Mouse (Mus musculus) urinary bladder, postnatal 36 days (tissue): Measurements from ENCODE around the gene Hecw2.

ENCODE experiments used
- DNase-seq, 2 experiments: peaks; one replicate each; pipeline ENCODE4 v3.0.0; 2022; ENCODE audit warnings: low spot score in 2 of 2, mixed read lengths in 1 of 2

Hecw2 gene

DNA sequence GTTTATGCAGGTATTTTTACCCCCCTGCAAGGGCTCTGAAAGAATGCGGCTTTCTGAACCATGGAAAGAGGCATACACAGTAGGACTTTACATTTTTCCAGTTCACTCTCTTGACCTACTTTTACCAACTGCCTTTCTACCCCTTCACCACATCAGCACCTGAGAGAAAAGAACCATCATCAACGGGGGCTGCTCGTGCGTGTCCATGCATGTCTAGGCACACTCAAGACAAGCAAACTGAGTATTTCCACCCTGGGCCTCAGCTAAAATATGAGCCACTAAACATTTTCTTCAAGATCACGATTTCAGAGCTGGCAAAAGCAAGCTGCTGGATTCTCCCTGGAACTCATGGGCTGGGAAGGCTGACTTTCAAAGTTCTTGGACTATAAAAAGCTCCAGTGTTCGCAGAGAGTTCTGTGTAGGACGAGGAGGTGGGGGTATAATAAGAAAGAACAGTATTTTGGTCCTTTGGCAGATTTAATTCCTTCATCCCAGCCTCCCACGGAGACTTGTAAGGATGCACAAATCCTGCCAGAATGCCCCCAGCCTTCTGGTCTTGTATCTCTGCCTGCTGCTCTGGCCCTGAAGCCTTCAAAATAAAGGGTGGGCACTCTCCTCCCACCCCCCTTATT is 76.5 kb downstream of the Hecw2 start:
- no peak for DNase-seq

DNA sequence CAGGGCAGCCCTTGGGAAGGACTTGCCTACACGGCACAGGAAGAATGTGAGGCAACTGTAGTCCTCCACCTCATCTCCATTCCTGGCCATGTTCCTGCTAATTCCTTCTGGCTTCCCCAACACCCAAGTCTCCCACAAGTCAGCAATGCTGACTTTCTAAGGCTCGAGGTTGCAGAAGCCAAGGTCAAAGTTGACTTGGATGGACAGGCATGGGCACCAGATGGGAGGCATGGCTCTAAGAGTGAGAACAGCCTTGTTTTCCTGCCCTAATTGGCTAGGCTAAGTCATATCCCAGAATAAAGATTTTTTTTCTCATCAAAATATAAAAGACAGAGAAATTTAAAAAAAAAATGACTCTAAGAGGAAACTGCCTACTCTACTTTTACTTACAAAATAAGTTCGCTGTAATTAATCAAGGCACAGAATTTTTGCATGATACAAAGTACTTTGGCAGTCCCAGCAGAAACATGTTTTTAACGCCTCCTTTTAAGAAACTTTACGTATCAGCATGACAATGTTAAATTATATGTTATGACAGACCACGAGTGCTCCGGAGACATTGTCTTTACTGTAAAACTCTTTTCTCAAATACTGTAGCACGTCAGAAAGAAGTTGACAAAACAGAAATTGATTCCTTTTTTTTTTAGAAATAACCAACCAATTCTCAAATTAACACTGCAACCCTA is 83.9 kb downstream of the Hecw2 start:
- DNase-seq, result no peak

DNA sequence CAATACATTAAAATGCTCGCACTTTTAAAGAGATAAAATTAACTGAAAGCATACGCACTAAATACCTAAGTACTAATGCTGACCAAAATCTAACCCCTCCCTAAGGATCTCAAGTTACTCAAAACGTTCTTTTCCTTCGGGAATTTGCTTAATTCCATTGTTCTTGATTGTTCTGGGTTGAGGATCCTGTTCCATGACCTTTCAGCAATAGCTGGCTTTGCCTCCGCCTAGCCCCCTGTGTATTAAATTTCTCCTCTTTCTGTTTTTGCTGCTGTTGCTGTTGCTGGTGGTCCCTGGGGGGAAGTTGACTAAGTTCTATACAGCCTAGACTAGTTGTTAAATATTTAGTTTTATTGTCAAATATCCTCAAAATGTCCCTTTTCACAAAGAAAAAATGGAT is 85.7 kb downstream of the Hecw2 start:
- DNase-seq, result no peak

DNA sequence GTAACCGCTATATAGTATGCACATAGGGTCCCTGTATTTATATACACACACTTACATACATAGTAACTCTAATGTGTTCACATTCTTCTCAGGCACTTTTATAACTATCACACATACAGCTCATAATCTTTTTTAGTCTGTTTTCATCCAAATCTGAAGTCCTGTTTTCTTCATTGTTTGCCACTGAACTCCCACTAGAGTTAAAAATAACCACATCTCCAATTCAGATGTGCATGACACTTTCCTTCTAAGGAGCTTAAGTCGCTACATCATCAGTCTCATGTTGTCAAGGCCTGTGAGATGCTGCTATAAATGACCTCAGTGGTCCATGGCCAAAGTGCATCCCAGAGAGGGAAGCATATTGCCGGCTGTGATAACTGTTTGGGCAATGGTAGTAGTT is 88.2 kb downstream of the Hecw2 start:
- DNase-seq, result no peak

DNA sequence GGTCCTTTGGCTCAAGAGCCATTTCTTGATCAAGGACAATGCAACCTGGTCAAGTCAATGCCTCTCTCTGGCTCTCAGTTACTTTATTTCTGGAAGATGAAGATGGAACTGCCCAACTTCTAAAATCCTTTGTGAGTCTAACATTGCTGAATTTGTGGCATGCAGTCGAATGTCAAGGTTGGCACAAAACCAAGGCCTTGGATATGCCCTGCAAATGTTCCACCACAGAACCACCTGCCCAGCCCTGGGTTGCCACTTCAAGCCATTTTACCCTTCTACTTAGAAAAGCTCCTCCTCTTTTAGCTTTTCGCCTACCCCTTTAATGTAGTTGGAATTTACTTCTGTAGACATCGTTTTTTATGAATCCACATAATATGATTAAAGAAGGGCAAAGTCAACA is 115.3 kb downstream of the Hecw2 start:
- DNase-seq, result no peak

DNA sequence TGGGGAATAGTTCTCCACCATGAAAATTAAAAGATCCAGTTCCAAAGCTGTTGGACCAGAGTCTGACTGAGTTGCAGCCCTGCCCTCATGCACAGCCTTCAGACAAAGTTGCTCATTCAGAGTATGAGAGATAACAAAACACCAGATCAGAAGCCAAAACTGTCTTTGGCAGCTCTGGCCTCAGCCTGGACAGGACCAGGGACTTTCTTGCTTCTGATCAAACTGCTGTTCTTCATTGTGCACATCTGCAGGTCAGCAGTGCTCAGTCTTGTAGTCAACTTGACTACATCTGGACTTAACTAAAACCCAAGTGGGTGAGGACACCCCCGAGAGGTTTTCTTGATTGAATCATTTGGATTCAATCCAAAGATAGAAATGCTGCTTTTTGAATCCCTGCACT is 120.5 kb downstream of the Hecw2 start:
- DNase-seq, result peak in 1 of 2 experiments; percentile 2

DNA sequence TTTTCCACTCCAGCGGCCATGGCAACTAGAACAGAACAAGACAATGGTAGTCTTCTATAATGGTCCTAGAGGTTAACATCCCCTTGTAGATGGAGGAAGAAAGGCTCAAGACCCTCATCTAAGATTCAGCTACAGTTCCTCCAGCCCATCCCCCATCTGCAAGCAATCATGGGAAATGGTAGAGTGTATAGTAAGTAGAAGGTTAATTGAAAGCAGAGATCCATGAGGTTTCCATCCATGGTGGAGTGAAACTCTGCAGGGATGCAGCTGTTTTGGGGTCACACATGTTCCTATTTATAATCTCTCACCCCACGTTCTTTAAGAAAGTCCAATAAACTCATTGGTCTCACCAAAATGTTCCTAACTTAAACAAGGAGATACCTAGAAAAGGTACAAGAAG is 124.8 kb downstream of the Hecw2 start:
- no peak for DNase-seq

DNA sequence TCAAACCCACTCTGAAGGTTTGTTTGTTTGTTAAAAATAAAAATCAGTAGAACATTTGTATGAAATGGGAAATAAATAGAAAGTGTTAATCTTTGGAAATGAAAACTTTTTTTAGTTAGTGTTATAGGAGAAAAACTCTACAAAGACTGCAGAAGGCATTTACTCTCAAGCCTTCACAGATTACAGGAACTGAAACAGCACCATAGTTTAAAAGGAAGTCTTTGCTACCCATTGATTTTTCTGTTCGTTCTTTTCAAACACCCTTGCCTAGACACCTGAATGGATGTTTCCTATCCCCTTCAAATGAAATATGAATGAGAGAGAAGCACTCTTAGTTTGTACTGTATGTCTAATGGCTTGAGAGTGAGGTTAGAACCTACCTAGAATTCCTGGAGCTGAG is 126.7 kb downstream of the Hecw2 start:
- no peak for DNase-seq

DNA sequence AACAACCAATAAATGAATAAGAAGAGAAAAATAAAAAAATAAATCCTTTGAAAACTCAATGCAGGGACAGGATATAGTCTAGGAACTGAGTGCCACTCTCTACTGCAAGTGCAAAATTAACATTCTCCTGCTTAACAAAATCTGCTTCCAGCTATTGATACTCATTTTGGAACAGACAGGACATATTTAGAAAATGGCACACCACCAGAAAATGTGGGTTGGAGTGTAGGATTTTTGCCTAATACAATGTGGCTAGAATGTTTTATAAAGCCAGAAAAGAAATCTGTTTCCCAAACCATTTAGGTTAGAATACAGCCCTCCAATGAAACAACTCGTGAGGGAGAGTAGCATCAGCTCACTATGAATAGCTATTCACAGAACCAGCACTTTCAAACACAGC is 129.5 kb downstream of the Hecw2 start:
- DNase-seq, result no peak

DNA sequence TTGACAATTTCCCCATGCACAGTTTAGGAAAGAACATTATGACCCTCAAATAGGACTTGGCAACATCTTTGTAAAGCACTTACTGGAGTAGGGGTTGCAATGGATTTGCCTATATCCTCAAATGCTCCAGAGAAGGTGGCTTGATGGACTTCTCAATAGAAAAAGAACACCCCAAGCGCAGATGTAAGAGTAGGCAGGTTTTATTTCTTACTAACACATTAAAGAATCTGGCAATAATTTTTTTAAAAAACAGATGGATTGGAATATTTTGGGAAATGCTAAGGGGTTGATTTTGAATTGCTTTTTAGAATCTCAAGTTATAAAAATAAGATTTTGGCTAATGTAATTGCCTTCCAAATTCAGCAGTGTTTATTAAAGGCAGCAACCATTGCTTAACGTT is 133.9 kb downstream of the Hecw2 start:
- DNase-seq, result no peak

DNA sequence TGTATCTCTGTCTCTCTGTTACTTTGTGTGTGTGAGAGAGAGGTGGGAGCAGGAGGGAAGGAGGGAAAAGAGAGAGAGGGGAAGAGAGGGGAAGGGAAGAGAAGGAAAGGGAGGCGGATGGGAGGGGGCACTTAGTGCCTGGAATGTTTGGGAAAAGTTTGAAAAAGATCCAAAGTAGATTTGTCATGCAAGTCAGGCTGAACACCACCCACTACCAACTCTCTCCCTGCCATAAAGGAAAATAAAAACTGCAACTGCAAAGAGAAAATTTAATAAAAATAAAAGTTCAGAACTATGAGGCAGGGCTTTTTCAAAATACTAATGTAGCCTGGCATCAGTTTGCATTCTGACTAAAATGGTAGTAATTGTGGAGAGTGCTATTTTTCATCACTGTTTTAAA is 135.2 kb downstream of the Hecw2 start:
- DNase-seq, result no peak

DNA sequence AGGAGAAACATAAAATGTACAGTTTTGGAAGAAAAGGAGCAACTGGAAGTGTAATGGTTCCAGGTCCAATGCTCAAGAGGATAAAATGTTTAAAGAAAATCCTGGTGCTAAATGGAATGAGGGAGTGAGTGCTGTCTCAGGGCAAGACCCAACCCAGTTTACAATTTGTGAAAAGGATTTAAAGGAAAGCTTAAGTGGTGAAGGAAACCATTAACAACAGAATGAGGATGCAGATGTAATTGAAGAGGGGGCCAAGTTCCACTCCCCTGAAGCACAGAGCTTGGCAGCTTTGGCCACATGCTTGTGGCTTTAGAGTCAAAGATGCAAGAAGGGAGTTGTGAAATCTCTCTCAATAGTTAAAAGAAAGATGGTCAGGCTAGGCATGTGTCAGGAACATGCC is 142.2 kb downstream of the Hecw2 start:
- no peak for DNase-seq

DNA sequence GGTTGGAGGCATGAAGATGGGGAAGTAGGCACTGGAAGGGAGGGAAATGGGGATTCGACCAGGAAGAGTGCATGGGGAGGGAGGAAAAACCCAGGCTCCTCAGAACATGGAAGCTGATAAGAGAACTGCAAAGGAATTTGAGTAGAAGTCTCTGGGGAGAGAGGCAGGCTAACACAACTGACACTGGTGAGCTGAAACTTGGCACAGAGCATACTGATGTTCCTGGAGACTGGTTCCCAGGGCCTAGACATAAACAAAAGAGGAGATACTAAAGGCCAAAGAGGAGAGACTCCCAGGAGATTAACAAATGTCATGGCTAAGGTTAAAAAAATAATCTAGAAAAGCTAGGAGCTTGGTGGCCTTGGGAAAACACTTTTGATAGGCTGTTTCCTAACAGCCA is 148.0 kb downstream of the Hecw2 start:
- DNase-seq, result no peak

DNA sequence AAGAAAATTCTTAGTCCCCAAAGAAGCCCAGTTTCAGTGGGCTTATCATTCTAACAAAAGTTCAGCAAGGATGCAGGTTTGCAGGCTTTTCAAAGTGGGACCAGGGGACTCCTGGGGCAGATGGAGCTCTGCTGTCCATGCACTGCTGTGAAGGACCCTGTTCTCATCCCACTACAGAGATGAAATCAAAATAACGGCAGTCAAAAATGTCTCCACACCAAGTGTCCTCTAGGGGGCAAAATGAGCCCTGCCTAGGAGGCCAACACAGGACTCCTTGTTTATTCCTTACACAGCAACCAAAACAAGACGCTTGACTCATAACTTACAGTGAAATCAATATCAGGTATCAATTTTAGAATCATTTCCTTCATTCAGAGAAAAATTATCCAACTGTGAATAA is 155.9 kb downstream of the Hecw2 start:
- DNase-seq, result peak in 1 of 2 experiments; percentile 3

DNA sequence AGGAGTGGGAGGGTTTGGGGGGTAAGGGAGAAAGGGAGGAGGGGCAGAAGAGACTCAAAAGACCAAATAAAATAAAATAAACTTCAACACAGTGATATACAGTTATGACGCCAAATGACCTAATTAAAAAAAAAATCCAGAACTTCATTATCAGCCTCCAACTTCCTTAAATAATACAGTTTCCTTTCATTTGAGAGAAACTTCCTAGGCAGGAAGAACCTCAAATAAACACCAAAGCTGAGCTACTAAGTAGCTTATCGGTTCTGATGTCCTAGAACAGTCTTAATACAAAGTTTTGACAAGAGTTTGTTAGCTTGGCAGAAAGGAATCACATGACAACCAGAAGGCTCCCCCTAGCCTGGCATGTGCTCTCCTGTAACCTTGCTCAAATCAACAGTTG is 177.3 kb downstream of the Hecw2 start:
- no peak for DNase-seq

DNA sequence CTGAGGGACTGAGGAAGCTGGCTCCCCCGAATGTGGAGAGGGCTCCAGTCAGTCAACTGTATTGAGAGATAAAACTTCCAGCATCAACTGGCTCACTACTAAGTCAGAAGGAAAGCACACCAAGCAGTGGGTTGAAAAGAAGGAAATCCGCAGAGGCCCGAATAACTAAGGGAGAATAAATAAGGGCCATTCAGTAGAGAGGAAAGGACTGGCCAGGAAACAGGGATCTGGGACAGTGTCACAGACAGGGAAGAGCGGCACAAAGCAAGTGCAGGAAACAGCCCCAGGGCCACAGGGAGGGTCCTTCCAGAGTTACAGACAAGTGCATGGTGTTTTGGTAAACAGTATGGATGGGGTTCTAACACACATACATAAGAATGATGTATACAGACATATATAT is 179.2 kb downstream of the Hecw2 start:
- no peak for DNase-seq

DNA sequence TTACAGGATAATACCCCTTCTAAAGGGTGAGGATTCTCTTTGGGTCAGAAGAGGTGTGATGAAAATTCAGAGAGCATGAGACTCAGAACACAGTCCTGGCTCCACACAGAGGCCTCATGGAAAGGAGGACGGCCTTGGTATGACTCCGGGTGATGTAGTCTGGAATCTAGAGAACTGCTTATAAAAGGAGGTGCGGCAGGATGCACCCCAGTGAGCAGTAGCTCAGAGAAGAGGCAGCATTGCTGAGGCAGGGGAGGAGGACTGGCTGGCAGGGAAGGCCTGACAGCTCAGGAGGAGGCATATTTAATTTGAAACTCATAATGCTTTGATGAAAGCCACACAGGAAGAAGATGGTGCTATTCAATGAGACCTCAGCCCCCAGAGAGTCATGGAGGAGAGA is 182.6 kb downstream of the Hecw2 start:
- DNase-seq, result no peak

DNA sequence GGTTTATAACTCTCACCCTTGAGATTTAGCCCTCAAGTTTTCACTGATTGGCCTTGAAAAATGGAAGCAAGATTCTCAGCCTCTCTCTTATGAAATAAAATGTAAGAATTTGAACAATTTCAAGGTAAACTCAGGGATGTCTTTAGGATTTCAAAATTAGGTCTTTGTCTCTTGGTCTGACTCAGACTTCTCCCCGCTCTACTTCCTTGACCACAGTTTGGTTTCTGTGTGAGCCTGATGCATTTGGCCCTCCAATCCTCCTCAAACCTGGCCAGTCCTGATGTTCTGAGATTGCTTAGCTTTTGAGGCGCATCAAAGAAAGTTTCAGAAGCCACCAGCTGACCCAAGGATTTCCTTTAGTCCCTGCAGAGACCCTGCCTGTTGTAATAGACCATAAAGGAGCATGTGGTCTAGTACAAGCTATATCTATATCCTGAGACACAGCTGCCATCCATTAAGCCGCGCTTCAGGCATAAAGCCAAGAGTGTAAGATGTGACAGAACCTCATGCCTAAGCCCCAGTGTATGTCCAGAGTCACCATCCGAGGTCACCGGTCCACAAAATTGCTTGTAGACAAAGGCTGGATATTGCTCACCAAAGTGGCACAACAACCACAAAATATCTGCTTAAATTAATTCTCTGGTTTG is 185.4 kb downstream of the Hecw2 start:
- no peak for DNase-seq

DNA sequence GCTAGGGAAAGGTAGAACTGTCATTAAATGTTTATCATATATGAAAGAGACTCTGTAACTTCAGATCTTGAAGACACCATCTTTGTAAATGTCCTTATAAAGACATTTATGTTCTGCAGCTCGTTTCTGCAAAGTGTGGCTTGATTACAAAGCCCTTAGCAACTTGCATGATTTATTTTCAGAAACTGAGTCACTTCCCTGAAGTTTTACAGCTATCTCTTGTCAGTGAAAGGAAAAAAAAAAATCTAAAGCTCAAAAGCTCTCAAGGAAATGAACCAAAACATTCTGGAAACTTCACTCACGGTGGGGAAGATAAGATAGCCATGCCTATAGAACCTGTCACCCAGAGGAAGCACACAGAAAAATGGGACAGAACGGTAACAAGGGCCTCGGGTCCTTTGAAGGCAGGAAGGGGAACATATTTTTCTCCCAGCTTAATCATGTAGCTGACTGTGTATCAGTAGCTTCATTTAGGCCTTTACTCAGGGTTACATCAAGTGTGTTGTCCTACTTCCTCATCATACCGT is 189.0 kb downstream of the Hecw2 start:
- DNase-seq, result no peak

DNA sequence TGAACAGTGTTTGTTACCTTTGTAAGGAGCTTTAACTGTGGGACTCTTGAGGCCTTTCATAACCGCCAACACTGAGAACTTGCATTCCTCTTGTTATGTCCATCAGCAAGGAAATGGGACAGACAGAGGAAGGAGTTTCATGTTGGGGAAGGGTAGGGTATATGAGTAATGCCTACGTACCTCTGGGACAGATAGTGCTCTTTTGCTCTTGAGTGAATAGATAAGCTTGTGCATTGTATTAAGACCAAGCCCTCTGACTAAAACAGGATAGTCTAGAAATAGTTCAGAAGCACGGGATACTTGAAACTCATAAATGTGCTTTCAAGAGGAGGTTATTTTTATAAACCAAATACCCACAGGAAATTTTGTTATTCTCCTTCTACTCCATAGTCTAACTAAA is 191.7 kb downstream of the Hecw2 start:
- DNase-seq, result no peak

DNA sequence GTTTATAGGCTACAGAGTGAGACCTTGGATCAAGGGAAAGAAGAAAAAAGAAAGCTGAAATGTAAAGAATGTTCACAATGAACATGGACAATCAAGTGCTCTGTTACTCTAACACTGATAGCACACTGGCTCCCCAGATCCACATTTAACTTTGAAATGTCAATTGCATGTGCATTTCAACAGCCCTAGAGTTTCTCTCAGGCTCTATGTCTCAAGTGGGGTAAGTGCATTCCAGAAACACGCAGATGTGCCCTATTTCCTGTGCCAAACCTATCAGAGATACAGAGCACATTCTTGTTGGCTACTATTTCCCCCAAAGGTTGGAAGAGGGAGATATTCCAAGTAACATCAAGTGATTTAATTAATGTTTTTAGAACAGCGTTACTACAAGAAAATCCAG is 192.9 kb downstream of the Hecw2 start:
- DNase-seq, result no peak

DNA sequence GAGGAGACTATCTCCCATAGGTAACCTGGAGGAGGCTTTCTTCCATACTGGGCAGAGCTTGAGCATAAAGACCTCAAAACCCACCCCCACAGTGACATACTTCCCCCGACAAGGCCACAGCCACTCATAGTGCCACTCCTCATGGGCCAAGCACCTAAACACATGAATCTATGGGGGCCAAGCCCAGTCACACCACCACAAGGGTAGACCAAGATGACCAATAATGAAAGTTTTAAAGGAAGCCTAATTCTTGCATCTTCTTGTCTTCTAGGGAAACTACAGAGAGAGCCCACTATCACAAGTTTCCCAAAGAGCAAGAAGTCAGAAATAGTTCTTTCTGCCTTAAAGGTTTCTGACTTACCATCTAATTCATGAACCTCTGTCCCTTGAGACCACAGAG is 197.7 kb downstream of the Hecw2 start:
- no peak for DNase-seq

DNA sequence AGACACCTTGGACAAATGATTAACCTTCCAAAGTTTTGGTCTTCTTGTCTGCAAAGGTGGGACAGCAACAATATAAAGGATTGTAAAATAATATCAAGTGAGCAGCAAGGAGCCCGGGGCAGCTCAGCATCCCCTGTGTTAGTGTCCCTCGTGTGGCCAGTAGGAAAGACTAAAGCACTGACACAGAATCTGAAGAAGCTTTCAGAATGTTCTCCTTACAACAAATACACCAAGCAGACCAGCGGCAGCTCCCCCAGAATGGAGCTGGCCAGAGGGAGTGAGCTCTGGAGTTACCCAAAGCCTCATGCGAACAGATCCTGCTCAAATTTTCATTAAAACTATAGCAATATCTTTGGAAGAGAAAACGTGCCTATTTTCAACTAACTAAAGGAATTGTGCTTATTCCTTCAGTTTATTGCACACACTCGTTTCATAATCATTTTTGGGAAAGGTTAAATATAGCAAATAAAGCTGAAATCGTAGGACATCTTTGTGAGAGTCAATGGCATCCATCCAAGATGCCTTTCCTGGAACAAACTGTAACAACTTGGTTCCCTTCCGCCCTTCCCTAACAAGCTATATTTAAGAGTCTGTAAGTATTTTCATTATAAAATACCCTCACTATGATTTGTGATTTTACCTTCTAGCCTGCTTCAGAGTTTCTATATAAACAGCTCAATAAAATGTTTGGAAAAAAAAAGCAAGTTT is 208.6 kb downstream of the Hecw2 start:
- DNase-seq, result no peak
